Mouse (Mus musculus) lung, embryonic 14.5 days (tissue): ENCODE data around the gene Olfr2. TPM values are rescaled to one million over a fixed set of nuclear protein-coding genes. Genes with fewer than 3 reads are reported as not detected.
"Not testable (repeated sequence)": the region's sequence is repeated elsewhere in the genome, so short reads cannot be mapped to it uniquely, and the experiment has no call there.

Source experiments
- ATAC-seq: fragments of 200-750 bp; cut with Nextera tagmentation; 2 replicates; pipeline ENCODE4 v1.8.0; 2017; ENCODE audit warnings: mild to moderate bottlenecking, moderate TSS enrichment, moderate library complexity; ENCODE audit not compliant: insufficient read depth
- DNase-seq: peaks from one replicate; pipeline ENCODE4 v3.0.0-alpha.2; 2015
- H3K27ac ChIP-seq: fragments of 300-500 bp; sonication (generic); 2 replicates; pipeline ENCODE4 v1.5.1; 2014; ENCODE audit warnings: low read depth, mild to moderate bottlenecking, moderate library complexity
- H3K27me3 ChIP-seq: fragments of 300-500 bp; sonication (generic); 2 replicates; pipeline ENCODE4 v1.6.1; 2014; ENCODE audit warnings: low read length, control low read depth; ENCODE audit not compliant: insufficient read depth
- H3K36me3 ChIP-seq: fragments of 300-500 bp; sonication (generic); 2 replicates; pipeline ENCODE4 v1.6.1; 2014; ENCODE audit warnings: control low read depth; ENCODE audit not compliant: insufficient read depth
- H3K4me1 ChIP-seq: fragments of 300-500 bp; sonication (generic); 2 replicates; pipeline ENCODE4 v1.6.1; 2014; ENCODE audit warnings: antibody characterized with exemption, control low read depth; ENCODE audit not compliant: insufficient read depth
- H3K4me2 ChIP-seq: fragments of 300-500 bp; sonication (generic); 2 replicates; pipeline ENCODE4 v1.6.1; 2014; ENCODE audit warnings: mild to moderate bottlenecking
- H3K4me3 ChIP-seq: fragments of 300-500 bp; sonication (generic); 2 replicates; pipeline ENCODE4 v1.5.1; 2014; ENCODE audit warnings: low read depth, low read length
- H3K9ac ChIP-seq: fragments of 300-500 bp; sonication (generic); 2 replicates; pipeline ENCODE4 v1.6.1; 2014
- H3K9me3 ChIP-seq: fragments of 300-500 bp; sonication (generic); 2 replicates; pipeline ENCODE4 v1.6.1; 2016; ENCODE audit warnings: low read depth, low read length, control low read depth
- CTCF ChIP-seq: IDR thresholded peaks from 2 replicates; pipeline ENCODE4 v1.5.1; 2016; ENCODE audit warnings: antibody characterized with exemption, low read depth
- WGBS: fragments of 180-500 bp; shearing (Covaris S2); extraction: QIAGEN DNeasy Blood & Tissue Kit; methylation state at CpG from one replicate; pipeline ENCODE4 v1.1.7; 2014; 5-methylcytosine and 5-hydroxymethylcytosine counted together
- polyA plus RNA-seq: library from polyadenylated mRNA; unstranded; fragments of >200 nt; fragmentation: Nextera tagmentation; extraction: Ambion mirVana; gene quantifications from 2 replicates; pipeline ENCODE4 v1.2.1, GENCODE M21; 2014

The Olfr2 gene
- polyA plus RNA-seq, 1 experiment from 2014 or later, result not detected

GRCm38 (mm10) chr7:107004169-107004568 is 1.7 kb downstream of the Olfr2 start:
- ATAC-seq, result no peak
- Histone ChIP-seq H3K36me3 (no peaks in the 10 kb centered on the region), H3K4me2 (no peak overlapping the region), H3K4me3 (no peak overlapping the region), H3K4me1 (no peaks in the 10 kb centered on the region), H3K9me3 (no peaks in the 10 kb centered on the region), H3K27me3 (no peaks in the 10 kb centered on the region), H3K9ac (no peak overlapping the region), H3K27ac (no peak overlapping the region)
- WGBS, result 38% methylated on average over 3 of the region's 3 CpGs
- no peak for TF ChIP-seq CTCF
- DNase-seq, result no peak

GRCm38 (mm10) chr7:107000798-107001197 is 5.1 kb downstream of the Olfr2 start:
- no peak for TF ChIP-seq CTCF
- Histone ChIP-seq H3K27ac (no peak overlapping the region), H3K4me2 (no peak overlapping the region), H3K4me1 (no peaks in the 10 kb centered on the region), H3K4me3 (no peak overlapping the region), H3K9me3 (no peaks in the 10 kb centered on the region), H3K36me3 (no peaks in the 10 kb centered on the region), H3K9ac (no peak overlapping the region), H3K27me3 (no peaks in the 10 kb centered on the region)
- WGBS, result 87% methylated on average over 7 of the region's 7 CpGs
- ATAC-seq (no peak), DNase-seq (peak; percentile 1)

- Histone ChIP-seq H3K9ac (no peak overlapping the region), H3K4me3 (no peak overlapping the region), H3K27me3 (no peaks in the 10 kb centered on the region), H3K36me3 (no peaks in the 10 kb centered on the region), H3K4me2 (no peak overlapping the region), H3K4me1 (no peaks in the 10 kb centered on the region), H3K9me3 (no peaks in the 10 kb centered on the region), H3K27ac (no peak overlapping the region)
- no peak for TF ChIP-seq CTCF
- 81% methylated on average over 3 of the region's 3 CpGs for WGBS
- ATAC-seq (no peak), DNase-seq (no peak)
Observed at GRCm38 (mm10) chr7:106985236-106985635, 20.6 kb downstream of the Olfr2 start.

GRCm38 (mm10) chr7:106975353-106975752 is 30.5 kb downstream of the Olfr2 start, which contains the start of gene Olfr711:
Gene Olfr711 (minus strand): TSS chr7:106975453.
- no peaks in the 10 kb centered on the region for H3K4me1 ChIP-seq
- TF ChIP-seq CTCF, result no peak
- H3K36me3 ChIP-seq, result no peaks in the 10 kb centered on the region
- DNase-seq (no peak), ATAC-seq (no peak)
- H3K27ac ChIP-seq, result no peak within 1 kb of the TSS
- no peak within 1 kb of the TSS for H3K4me2 ChIP-seq
- WGBS, result 59% methylated on average over 1 of the region's 1 CpGs
- H3K9ac ChIP-seq, result no peak within 1 kb of the TSS
- no peak within 1 kb of the TSS for H3K4me3 ChIP-seq
- no peaks in the 10 kb centered on the region for H3K27me3 ChIP-seq
- no peaks in the 10 kb centered on the region for H3K9me3 ChIP-seq

- not testable (repeated sequence) for H3K9ac ChIP-seq, H3K4me2 ChIP-seq, DNase-seq, H3K9me3 ChIP-seq, H3K36me3 ChIP-seq, H3K27me3 ChIP-seq, H3K4me3 ChIP-seq, H3K27ac ChIP-seq, H3K4me1 ChIP-seq, ATAC-seq
Observed at GRCm38 (mm10) chr7:106967503-106967902, 38.4 kb downstream of the Olfr2 start.

GRCm38 (mm10) chr7:106963837-106964236 is 42.0 kb downstream of the Olfr2 start, which contains the start of gene Olfr6:
Gene Olfr6 (minus strand): TSS chr7:106963937.
- no peaks in the 10 kb centered on the region for H3K36me3 ChIP-seq
- 82% methylated on average over 1 of the region's 1 CpGs for WGBS
- no peak within 1 kb of the TSS for H3K4me2 ChIP-seq
- DNase-seq (no peak), ATAC-seq (no peak)
- no peak within 1 kb of the TSS for H3K9ac ChIP-seq
- no peaks in the 10 kb centered on the region for H3K4me1 ChIP-seq
- no peak within 1 kb of the TSS for H3K27ac ChIP-seq
- TF ChIP-seq CTCF, result no peak
- H3K4me3 ChIP-seq, result no peak within 1 kb of the TSS
- H3K9me3 ChIP-seq, result no peaks in the 10 kb centered on the region
- no peaks in the 10 kb centered on the region for H3K27me3 ChIP-seq

GRCm38 (mm10) chr7:106948212-106948611 is 57.7 kb downstream of the Olfr2 start, which contains the start of gene Olfr710:
Gene Olfr710 (minus strand): TSS chr7:106948312.
- no peaks in the 10 kb centered on the region for H3K4me1 ChIP-seq
- H3K27ac ChIP-seq, result no peak within 1 kb of the TSS
- no peak for TF ChIP-seq CTCF
- DNase-seq (no peak), ATAC-seq (no peak)
- no peaks in the 10 kb centered on the region for H3K27me3 ChIP-seq
- no peak within 1 kb of the TSS for H3K9ac ChIP-seq
- 72% methylated on average over 3 of the region's 3 CpGs for WGBS
- no peak within 1 kb of the TSS for H3K4me2 ChIP-seq
- H3K9me3 ChIP-seq, result no peaks in the 10 kb centered on the region
- H3K4me3 ChIP-seq, result no peak within 1 kb of the TSS
- no peaks in the 10 kb centered on the region for H3K36me3 ChIP-seq

Other genes starting within 250 kb of the Olfr2 start
- not detected in 2 replicates for gene Olfr699, start 212.9 kb downstream of the Olfr2 start, polyA plus RNA-seq
- gene Olfr700, start 197.2 kb downstream of the Olfr2 start, polyA plus RNA-seq, result not detected in 2 replicates
- gene Olfr701, start 191.9 kb downstream of the Olfr2 start, polyA plus RNA-seq, result not detected in 2 replicates
- not detected in 2 replicates for gene Olfr702, start 172.2 kb downstream of the Olfr2 start, polyA plus RNA-seq
- gene Olfr703, start 162.7 kb downstream of the Olfr2 start, polyA plus RNA-seq, result not detected in 2 replicates
- not detected in 2 replicates for gene Olfr704, start 142.9 kb downstream of the Olfr2 start, polyA plus RNA-seq
- not detected in 2 replicates for gene Olfr705, start 129.2 kb downstream of the Olfr2 start, polyA plus RNA-seq
- gene Olfr706, start 117.9 kb downstream of the Olfr2 start, polyA plus RNA-seq, result not detected in 2 replicates
- gene Olfr707, start 104.8 kb downstream of the Olfr2 start, polyA plus RNA-seq, result not detected in 2 replicates
- not detected in 2 replicates for gene Olfr1532-ps1, start 98.1 kb downstream of the Olfr2 start, polyA plus RNA-seq
- gene Olfr709-ps1, start 73.9 kb downstream of the Olfr2 start, polyA plus RNA-seq, result not detected in 2 replicates
- not detected in 2 replicates for gene Olfr710, start 57.8 kb downstream of the Olfr2 start, polyA plus RNA-seq
- gene Olfr6, start 42.1 kb downstream of the Olfr2 start, polyA plus RNA-seq, result not detected in 2 replicates
- not detected in 2 replicates for gene Olfr711, start 30.6 kb downstream of the Olfr2 start, polyA plus RNA-seq
- not detected in 2 replicates for gene Olfr713, start 25.1 kb upstream of the Olfr2 start, polyA plus RNA-seq
- gene Olfr714, start 64.9 kb upstream of the Olfr2 start, polyA plus RNA-seq, result not detected in 2 replicates
- not detected in 2 replicates for gene Olfr17, start 87.1 kb upstream of the Olfr2 start, polyA plus RNA-seq
- gene Olfr715b, start 104.3 kb upstream of the Olfr2 start, polyA plus RNA-seq, result not detected in 2 replicates
- gene Olfr715, start 125.0 kb upstream of the Olfr2 start, polyA plus RNA-seq, result not detected in 2 replicates
- not detected in 2 replicates for gene Olfr716, start 132.3 kb upstream of the Olfr2 start, polyA plus RNA-seq
- not detected in 2 replicates for gene Nlrp14, start 160.9 kb upstream of the Olfr2 start, polyA plus RNA-seq
- gene Rbmxl2, start 203.4 kb upstream of the Olfr2 start, polyA plus RNA-seq, result not detected in 2 replicates